Mouse (Mus musculus) myocyte (in vitro differentiated cells): ENCODE measurements around the gene Lsm14b.

Experiments
- CEBPB ChIP-seq: IDR thresholded peaks from 2 replicates; pipeline ENCODE4 v1.6.1; 2011; ENCODE audit warnings: mild to moderate bottlenecking, moderate library complexity; ENCODE audit not compliant: poor library complexity, insufficient read depth, severe bottlenecking
- E2F4 ChIP-seq: IDR thresholded peaks from one replicate; pipeline ENCODE4 v1.6.1; 2011; ENCODE audit warnings: mild to moderate bottlenecking, control low read depth, moderate library complexity; ENCODE audit not compliant: insufficient read depth
- MAX ChIP-seq: IDR thresholded peaks from one replicate; pipeline ENCODE4 v1.6.1; 2011; ENCODE audit warnings: low read depth, mild to moderate bottlenecking, control low read depth
- MYOG ChIP-seq, 3 experiments: IDR thresholded peaks; one replicate each; pipeline ENCODE4 v1.6.1; 2011; ENCODE audit warnings: control low read depth in 2 of 3, low read depth in 2 of 3, mild to moderate bottlenecking in 2 of 3; ENCODE audit not compliant: insufficient read length in 2 of 3, control insufficient read depth in 1 of 3, insufficient read depth in 1 of 3
- POLR2A ChIP-seq: IDR thresholded peaks from one replicate; pipeline ENCODE4 v1.6.1; 2011; ENCODE audit warnings: low read depth, mild to moderate bottlenecking, control low read depth, moderate library complexity; ENCODE audit not compliant: insufficient read length
- POLR2AphosphoS2 ChIP-seq: IDR thresholded peaks from one replicate; pipeline ENCODE4 v1.6.1; 2011; ENCODE audit warnings: low read depth, control low read depth; ENCODE audit not compliant: insufficient read length
- TCF12 ChIP-seq: IDR thresholded peaks from one replicate; pipeline ENCODE4 v1.6.1; 2011; ENCODE audit warnings: mild to moderate bottlenecking, control low read depth; ENCODE audit not compliant: poor library complexity, insufficient read depth, severe bottlenecking

DNA sequence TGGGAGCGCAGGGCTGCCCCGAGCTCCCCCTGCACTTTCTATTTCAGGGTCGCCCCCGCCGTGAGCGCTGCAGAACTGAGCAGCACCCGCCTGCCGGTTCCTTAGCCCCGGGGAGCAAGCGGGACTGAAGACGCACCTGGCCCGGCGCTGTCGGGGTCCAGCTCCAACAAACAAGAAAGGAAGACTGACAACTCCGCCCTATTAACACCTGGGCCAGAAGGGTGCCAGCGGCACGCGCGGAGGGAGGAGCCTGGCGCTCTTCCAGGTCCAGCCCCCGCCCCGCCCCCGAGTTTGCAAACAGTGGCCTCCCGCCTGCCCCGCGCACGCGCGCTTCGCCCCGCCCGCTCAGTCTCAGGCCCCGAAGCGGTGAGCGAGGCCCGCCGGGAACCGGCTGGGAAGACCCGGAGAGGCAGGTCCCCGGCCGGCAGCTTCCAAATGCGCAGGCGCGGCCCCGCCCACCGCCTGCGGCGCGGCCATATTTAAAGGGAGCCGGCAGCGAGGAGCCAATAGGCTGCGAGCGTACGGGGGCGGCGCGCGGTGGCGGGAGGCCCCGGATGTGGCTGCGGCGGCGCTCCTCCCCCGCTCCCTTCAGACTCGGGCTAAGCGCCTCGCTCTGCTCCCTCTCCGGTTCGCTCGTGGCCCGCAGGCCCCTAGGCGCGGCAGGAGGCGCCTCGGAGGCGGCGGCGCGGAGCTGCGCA is at the start of gene Lsm14b:
- no peak for TF ChIP-seq MAX
- TF ChIP-seq E2F4 = peak; percentile 75
- peak; percentile 87 for TF ChIP-seq POLR2A
- TF ChIP-seq TCF12 = no peak
- TF ChIP-seq CEBPB = no peak
- TF ChIP-seq MYOG (IDR thresholded peaks at IDR 0.05; ENCODE audit: control insufficient read depth in 1 of 3, insufficient read depth in 1 of 3, insufficient read length in 2 of 3, low read depth in 2 of 3) = peak in 1 of 3 experiments; percentile 6
- TF ChIP-seq POLR2AphosphoS2 = peak; percentile 92
